Mouse (Mus musculus) neural tube, embryonic 11.5 days (tissue): ENCODE data around the gene Hipk4. TPM values are rescaled to one million over a fixed set of nuclear protein-coding genes. Genes with fewer than 3 reads are reported as not detected.
A peak's percentile ranks its signal among the peaks of the same experiment; 100 is the strongest.

ENCODE experiments used
- ATAC-seq: fragments of 200-750 bp; cut with Nextera tagmentation; 2 replicates; pipeline ENCODE4 v1.8.0; 2017; ENCODE audit warnings: moderate number of reproducible peaks, mild to moderate bottlenecking, moderate TSS enrichment, moderate library complexity; ENCODE audit not compliant: insufficient read depth, low FRiP score, low TSS enrichment
- DNase-seq: peaks from one replicate; pipeline ENCODE4 v3.0.0-alpha.2; 2015; ENCODE audit warnings: low spot score
- H3K27ac ChIP-seq: fragments of 300-500 bp; sonication (generic); 2 replicates; pipeline ENCODE4 v1.5.1; 2014; ENCODE audit warnings: low read depth, mild to moderate bottlenecking, low read length
- H3K27me3 ChIP-seq: fragments of 300-500 bp; sonication (generic); 2 replicates; pipeline ENCODE4 v1.6.1; 2014; ENCODE audit warnings: mild to moderate bottlenecking, low read length, mixed read lengths; ENCODE audit not compliant: control insufficient read depth, insufficient read depth
- H3K36me3 ChIP-seq: fragments of 300-500 bp; sonication (generic); 2 replicates; pipeline ENCODE4 v1.6.1; 2014; ENCODE audit warnings: mild to moderate bottlenecking, low read length, moderate library complexity, mixed read lengths; ENCODE audit not compliant: control insufficient read depth, insufficient read depth
- H3K4me1 ChIP-seq: fragments of 300-500 bp; sonication (generic); 2 replicates; pipeline ENCODE4 v1.6.1; 2014; ENCODE audit warnings: low read length, mixed read lengths; ENCODE audit not compliant: control insufficient read depth, insufficient read depth
- H3K4me2 ChIP-seq: fragments of 300-500 bp; sonication (generic); 2 replicates; pipeline ENCODE4 v1.6.1; 2014; ENCODE audit warnings: low read depth, mild to moderate bottlenecking, moderate library complexity
- H3K4me3 ChIP-seq: fragments of 300-500 bp; sonication (generic); 2 replicates; pipeline ENCODE4 v1.5.1; 2014; ENCODE audit warnings: low read depth, low read length
- H3K9ac ChIP-seq: fragments of 300-500 bp; sonication (generic); 2 replicates; pipeline ENCODE4 v1.6.1; 2014; ENCODE audit warnings: mild to moderate bottlenecking, low read length
- H3K9me3 ChIP-seq: fragments of 300-500 bp; sonication (generic); 2 replicates; pipeline ENCODE4 v1.6.1; 2016; ENCODE audit warnings: low read length; ENCODE audit not compliant: control insufficient read depth
- WGBS: fragments of 180-500 bp; shearing (Covaris S2); extraction: QIAGEN DNeasy Blood & Tissue Kit; methylation state at CpG from one replicate; pipeline ENCODE4 v1.1.7; 2014; 5-methylcytosine and 5-hydroxymethylcytosine counted together
- polyA plus RNA-seq: library from polyadenylated mRNA; unstranded; fragments of >200 nt; fragmentation: Nextera tagmentation; extraction: Ambion mirVana; gene quantifications from 2 replicates; pipeline ENCODE4 v1.2.1, GENCODE M21; 2014

The Hipk4 gene
- polyA plus RNA-seq, 1 experiment from 2014 or later: 0.50 TPM

DNA sequence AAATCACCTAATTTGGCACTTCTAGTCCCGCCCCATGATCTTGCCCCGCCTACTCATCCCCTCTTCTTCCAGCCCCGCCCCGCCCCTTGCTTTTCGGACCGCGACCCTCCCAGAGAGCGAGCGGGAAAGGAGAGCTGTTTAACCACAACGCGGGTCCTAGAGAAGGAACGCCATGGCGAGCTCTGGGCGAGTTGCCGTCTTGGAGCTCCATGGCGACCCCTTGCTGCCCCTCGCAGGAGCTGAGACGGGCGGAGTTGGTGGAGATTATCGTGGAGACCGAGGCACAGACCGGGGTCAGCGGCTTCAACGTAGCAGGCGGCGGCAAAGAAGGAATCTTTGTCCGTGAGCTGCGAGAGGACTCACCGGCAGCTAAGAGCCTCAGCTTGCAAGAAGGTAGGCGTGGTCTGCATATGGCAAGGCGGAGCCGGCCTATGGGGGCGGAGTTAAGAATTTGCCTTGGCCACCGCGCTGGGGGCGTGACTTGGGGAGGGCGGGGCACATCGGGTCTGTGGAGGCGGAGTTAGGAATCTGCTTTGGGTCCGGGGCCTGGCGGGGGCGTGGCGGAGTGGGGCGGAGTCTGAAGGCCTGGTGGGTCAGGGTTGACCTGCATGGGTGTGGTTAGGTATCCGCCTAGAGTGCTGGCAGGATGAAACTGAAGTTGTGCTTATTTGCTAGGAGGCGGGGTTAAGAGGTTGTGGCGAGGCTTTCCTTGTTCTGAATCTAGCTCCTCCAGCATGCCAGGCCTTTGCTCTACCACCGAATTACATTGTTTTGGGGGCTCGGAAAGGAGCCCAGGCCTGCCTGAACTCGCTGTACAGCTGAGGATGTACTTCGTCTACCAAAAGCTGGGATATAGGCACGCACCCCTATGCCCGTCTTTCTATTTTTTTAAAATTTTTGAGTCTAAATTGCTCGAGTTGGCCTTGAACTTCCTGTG, 15.1 kb upstream of the Hipk4 start:
- no peaks in the 10 kb centered on the region for H3K36me3 ChIP-seq
- WGBS: 1% methylated on average over 54 of the region's 54 CpGs
- H3K4me3 ChIP-seq: peak overlapping the region; percentile 39
- peak overlapping the region; percentile 86 for H3K27ac ChIP-seq
- DNase-seq (peak; percentile 99), ATAC-seq (peak; percentile 87)
- peaks cover 2% of the 10 kb centered on the region; the same call in 1 of the 2 replicates for H3K4me1 ChIP-seq
- no peaks in the 10 kb centered on the region for H3K9me3 ChIP-seq
- H3K27me3 ChIP-seq: no peaks in the 10 kb centered on the region
- peak overlapping the region; percentile 44 for H3K4me2 ChIP-seq
- H3K9ac ChIP-seq: peak overlapping the region; percentile 54

DNA sequence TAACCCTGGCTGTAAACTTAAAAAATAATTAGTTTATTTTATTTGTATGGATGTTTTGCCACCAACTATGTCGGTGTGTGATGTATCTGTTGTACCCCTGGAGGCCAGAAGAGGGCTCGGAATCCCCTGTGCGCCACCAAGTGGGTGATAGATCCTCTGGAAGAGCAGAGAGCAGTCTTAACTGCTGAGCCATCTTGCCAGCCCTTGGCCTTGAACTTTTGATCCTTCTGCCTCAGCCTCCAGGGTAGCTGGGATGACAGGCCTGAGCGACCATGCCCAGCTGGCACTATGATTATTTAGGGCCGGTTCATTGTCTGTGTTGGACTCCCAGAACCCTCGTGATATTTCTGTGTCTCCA, 14.4 kb upstream of the Hipk4 start:
- peak; percentile 7; the same call in 1 of the 2 replicates for ATAC-seq
- Histone ChIP-seq H3K27me3 (no peaks in the 10 kb centered on the region), H3K9me3 (no peaks in the 10 kb centered on the region), H3K4me1 (peaks cover 2% of the 10 kb centered on the region; the same call in 1 of the 2 replicates), H3K9ac (no peak overlapping the region), H3K4me2 (peak overlapping the region; percentile 44), H3K36me3 (no peaks in the 10 kb centered on the region), H3K4me3 (peak overlapping the region; percentile 39; the same call in 1 of the 2 replicates), H3K27ac (peak overlapping the region; percentile 86; the same call in 1 of the 2 replicates)
- 23% methylated on average over 6 of the region's 6 CpGs for WGBS
- DNase-seq: peak; percentile 50

DNA sequence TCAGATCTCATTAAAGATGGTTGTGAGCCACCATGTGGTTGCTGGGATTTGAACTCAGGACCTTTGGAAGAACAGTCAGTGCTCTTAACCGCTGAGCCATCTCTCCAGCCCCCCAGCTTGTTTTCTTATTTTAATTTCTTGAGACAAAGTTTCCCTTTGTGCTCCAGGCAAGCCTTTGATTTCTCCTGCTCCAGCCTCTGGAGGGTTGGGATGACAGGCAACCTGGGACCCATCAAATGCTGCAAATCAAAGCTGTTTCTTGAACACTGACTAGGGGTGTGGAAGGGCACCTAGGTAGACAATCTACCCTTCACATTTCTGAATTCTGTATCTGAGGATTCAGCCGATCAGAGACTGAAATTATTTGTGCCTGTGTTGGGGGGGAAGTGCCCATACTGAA, 12.3 kb upstream of the Hipk4 start:
- DNase-seq: no peak
- Histone ChIP-seq H3K4me3 (no peak overlapping the region), H3K4me1 (peaks cover 2% of the 10 kb centered on the region; the same call in 1 of the 2 replicates), H3K4me2 (no peak overlapping the region), H3K9me3 (no peaks in the 10 kb centered on the region), H3K27ac (no peak overlapping the region), H3K9ac (no peak overlapping the region), H3K27me3 (no peaks in the 10 kb centered on the region), H3K36me3 (no peaks in the 10 kb centered on the region)
- ATAC-seq: no peak
- WGBS: 85% methylated on average over 2 of the region's 2 CpGs

DNA sequence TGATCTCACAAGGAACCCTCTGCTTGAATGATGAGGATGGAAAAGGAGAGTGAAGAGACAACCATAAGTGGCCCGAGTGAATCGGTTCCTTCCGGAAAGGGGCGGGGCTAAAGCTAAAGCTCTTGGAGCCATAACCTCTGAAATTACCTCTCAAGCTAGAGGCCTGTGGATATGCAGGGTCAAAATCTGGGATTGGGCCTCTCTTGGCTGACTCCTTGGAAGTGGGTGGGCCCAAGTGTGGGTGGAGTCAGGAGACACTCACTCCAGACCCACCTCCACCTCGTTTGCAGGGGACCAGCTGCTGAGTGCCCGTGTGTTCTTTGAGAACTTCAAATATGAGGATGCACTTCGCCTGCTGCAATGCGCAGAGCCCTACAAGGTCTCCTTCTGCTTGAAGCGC, 8.1 kb upstream of the Hipk4 start:
- no peak overlapping the region for H3K4me3 ChIP-seq
- 78% methylated on average over 9 of the region's 9 CpGs for WGBS
- DNase-seq: no peak
- H3K4me2 ChIP-seq: no peak overlapping the region
- no peaks in the 10 kb centered on the region for H3K36me3 ChIP-seq
- no peak overlapping the region for H3K9ac ChIP-seq
- no peaks in the 10 kb centered on the region for H3K27me3 ChIP-seq
- H3K27ac ChIP-seq: no peak overlapping the region
- no peak for ATAC-seq
- no peaks in the 10 kb centered on the region for H3K4me1 ChIP-seq
- no peaks in the 10 kb centered on the region for H3K9me3 ChIP-seq

DNA sequence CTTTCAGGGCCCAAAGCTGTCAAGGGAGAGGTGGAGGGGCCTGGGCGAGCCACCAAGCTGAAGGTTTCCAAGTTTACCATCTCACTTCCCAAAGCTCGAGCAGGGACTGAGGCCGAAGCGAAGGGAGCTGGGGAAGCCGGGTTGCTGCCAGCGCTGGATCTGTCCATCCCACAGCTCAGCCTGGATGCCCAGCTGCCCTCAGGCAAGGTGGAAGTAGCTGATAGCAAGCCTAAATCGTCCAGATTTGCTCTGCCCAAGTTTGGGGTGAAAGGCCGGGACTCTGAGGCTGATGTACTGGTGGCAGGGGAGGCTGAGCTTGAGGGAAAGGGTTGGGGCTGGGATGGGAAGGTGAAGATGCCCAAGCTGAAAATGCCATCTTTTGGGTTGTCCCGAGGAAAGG, 4.8 kb upstream of the Hipk4 start:
- DNase-seq (no peak), ATAC-seq (no peak)
- Histone ChIP-seq H3K27me3 (no peaks in the 10 kb centered on the region), H3K27ac (no peak overlapping the region), H3K9ac (no peak overlapping the region), H3K9me3 (no peaks in the 10 kb centered on the region; the same call in 1 of the 2 replicates), H3K36me3 (no peaks in the 10 kb centered on the region), H3K4me2 (no peak overlapping the region), H3K4me3 (no peak overlapping the region), H3K4me1 (no peaks in the 10 kb centered on the region)
- 83% methylated on average over 9 of the region's 9 CpGs for WGBS

GRCm38 (mm10) chr7:27520104-27520503, 3.0 kb upstream of the Hipk4 start:
- Histone ChIP-seq H3K9me3 (no peaks in the 10 kb centered on the region; the same call in 1 of the 2 replicates), H3K9ac (no peak overlapping the region), H3K4me3 (no peak overlapping the region), H3K4me1 (no peaks in the 10 kb centered on the region), H3K27me3 (no peaks in the 10 kb centered on the region), H3K36me3 (no peaks in the 10 kb centered on the region), H3K4me2 (no peak overlapping the region), H3K27ac (no peak overlapping the region)
- no peak for ATAC-seq
- DNase-seq: no peak

- no peak for DNase-seq
- 56% methylated on average over 1 of the region's 1 CpGs for WGBS
These were observed 2.5 kb upstream of the Hipk4 start for GRCm38 (mm10) chr7:27520599-27520998.

DNA sequence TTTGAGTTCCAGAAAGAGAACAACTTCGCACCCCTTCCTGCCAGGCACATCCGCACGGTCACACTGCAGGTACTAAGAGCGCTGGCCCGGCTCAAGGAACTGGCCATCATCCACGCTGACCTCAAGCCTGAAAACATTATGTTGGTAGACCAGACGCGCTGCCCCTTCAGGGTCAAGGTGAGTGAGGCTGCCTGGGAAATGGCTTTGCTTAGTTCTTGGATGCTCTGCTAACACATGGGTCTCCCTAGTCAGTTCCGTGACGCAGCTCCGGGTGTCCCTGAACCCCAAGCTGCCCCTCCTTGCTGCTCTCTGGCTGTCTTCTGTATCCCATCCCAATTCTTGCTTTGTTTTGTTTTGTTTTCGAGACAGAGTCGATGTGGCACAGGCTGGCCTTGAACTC, 738 bp downstream of the Hipk4 start:
- no peak for DNase-seq
- WGBS: 92% methylated on average over 13 of the region's 13 CpGs
- Histone ChIP-seq H3K9ac (no peak overlapping the region), H3K36me3 (no peaks in the 10 kb centered on the region), H3K9me3 (no peaks in the 10 kb centered on the region; the same call in 1 of the 2 replicates), H3K4me1 (no peaks in the 10 kb centered on the region), H3K4me2 (no peak overlapping the region), H3K27me3 (no peaks in the 10 kb centered on the region), H3K27ac (no peak overlapping the region), H3K4me3 (no peak overlapping the region)
- no peak for ATAC-seq

More at GRCm38 (mm10) chr7:27520599-27520998, 2.5 kb upstream of the Hipk4 start:
- Histone ChIP-seq H3K4me3 (no peak overlapping the region), H3K27ac (no peak overlapping the region), H3K4me1 (no peaks in the 10 kb centered on the region), H3K27me3 (no peaks in the 10 kb centered on the region), H3K9ac (no peak overlapping the region; the same call in 1 of the 2 replicates), H3K36me3 (no peaks in the 10 kb centered on the region), H3K4me2 (no peak overlapping the region), H3K9me3 (no peaks in the 10 kb centered on the region; the same call in 1 of the 2 replicates)
- no peak for ATAC-seq
